Mouse (Mus musculus) lung, postnatal 0 days (tissue): Measurements from ENCODE around the gene Ephx1.

Experiments
- CTCF ChIP-seq: IDR thresholded peaks from 2 replicates; pipeline ENCODE4 v1.5.1; 2016; ENCODE audit warnings: antibody characterized with exemption, mild to moderate bottlenecking
- EP300 ChIP-seq: IDR thresholded peaks from 2 replicates; pipeline ENCODE4 v1.6.1; 2016; ENCODE audit warnings: antibody characterized with exemption, mild to moderate bottlenecking, control low read depth

DNA sequence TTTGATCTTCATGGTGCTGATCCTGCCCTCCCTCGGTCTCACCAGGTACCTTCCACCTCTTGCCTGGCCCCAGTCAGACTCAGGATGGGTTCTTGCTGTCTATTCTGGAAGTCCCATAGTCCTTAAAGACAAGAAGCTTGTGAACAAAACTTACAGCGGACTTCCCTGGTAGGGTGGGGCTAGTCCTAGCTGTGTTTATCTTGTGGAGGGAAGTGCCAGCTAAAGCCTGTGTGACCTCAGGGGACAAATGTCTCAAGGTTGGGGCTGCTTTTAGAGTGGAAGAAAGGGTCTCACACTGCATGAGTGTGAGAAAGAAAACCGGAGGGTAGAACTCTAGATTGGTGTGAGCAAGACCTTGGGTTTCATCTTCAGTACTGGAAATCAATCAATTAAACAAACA is 54.9 kb downstream of the Ephx1 start:
- TF ChIP-seq CTCF (no peak), EP300 (no peak)
